Mouse (Mus musculus) myocyte (in vitro differentiated cells): ENCODE results near the gene Hnrnpd. TPM values are rescaled to one million over a fixed set of nuclear protein-coding genes. Genes with fewer than 3 reads are reported as not detected.

Source experiments
- H3K27me3 ChIP-seq: one replicate; pipeline ENCODE4 v1.6.1; 2011; ENCODE audit not compliant: control insufficient read depth, insufficient read depth, insufficient read length
- H3K36me3 ChIP-seq: one replicate; pipeline ENCODE4 v1.6.1; 2011; ENCODE audit not compliant: control insufficient read depth, insufficient read depth
- H3K4me2 ChIP-seq: one replicate; pipeline ENCODE4 v1.6.1; 2011; ENCODE audit warnings: low read depth, control low read depth
- H3K4me3 ChIP-seq: one replicate; pipeline ENCODE4 v1.5.1; 2011; ENCODE audit warnings: mild to moderate bottlenecking, control low read depth, moderate library complexity
- H3K79me2 ChIP-seq: one replicate; pipeline ENCODE4 v1.6.1; 2011; ENCODE audit not compliant: control insufficient read depth, insufficient read depth
- H3ac ChIP-seq: one replicate; pipeline ENCODE4 v1.6.1; 2011; ENCODE audit not compliant: control insufficient read depth, insufficient read length
- CEBPB ChIP-seq: IDR thresholded peaks from 2 replicates; pipeline ENCODE4 v1.6.1; 2011; ENCODE audit warnings: mild to moderate bottlenecking, moderate library complexity; ENCODE audit not compliant: poor library complexity, insufficient read depth, severe bottlenecking
- E2F4 ChIP-seq: IDR thresholded peaks from one replicate; pipeline ENCODE4 v1.6.1; 2011; ENCODE audit warnings: mild to moderate bottlenecking, control low read depth, moderate library complexity; ENCODE audit not compliant: insufficient read depth
- MAX ChIP-seq: IDR thresholded peaks from one replicate; pipeline ENCODE4 v1.6.1; 2011; ENCODE audit warnings: low read depth, mild to moderate bottlenecking, control low read depth
- MYOD1 ChIP-seq, 3 experiments: IDR thresholded peaks; one replicate each; pipeline ENCODE4 v1.6.1; 2011; ENCODE audit warnings: control low read depth in 2 of 3, low read depth in 2 of 3, mild to moderate bottlenecking in 2 of 3, moderate library complexity in 1 of 3; ENCODE audit not compliant: insufficient read length in 2 of 3, control insufficient read depth in 1 of 3
- MYOG ChIP-seq, 3 experiments: IDR thresholded peaks; one replicate each; pipeline ENCODE4 v1.6.1; 2011; ENCODE audit warnings: control low read depth in 2 of 3, low read depth in 2 of 3, mild to moderate bottlenecking in 2 of 3; ENCODE audit not compliant: insufficient read length in 2 of 3, control insufficient read depth in 1 of 3, insufficient read depth in 1 of 3
- POLR2A ChIP-seq: IDR thresholded peaks from one replicate; pipeline ENCODE4 v1.6.1; 2011; ENCODE audit warnings: low read depth, mild to moderate bottlenecking, control low read depth, moderate library complexity; ENCODE audit not compliant: insufficient read length
- POLR2AphosphoS2 ChIP-seq: IDR thresholded peaks from one replicate; pipeline ENCODE4 v1.6.1; 2011; ENCODE audit warnings: low read depth, control low read depth; ENCODE audit not compliant: insufficient read length
- REST ChIP-seq: IDR thresholded peaks from one replicate; pipeline ENCODE4 v1.6.1; 2011; ENCODE audit warnings: mild to moderate bottlenecking, control low read depth, moderate library complexity; ENCODE audit not compliant: insufficient read depth, insufficient read length
- SRF ChIP-seq: IDR thresholded peaks from one replicate; pipeline ENCODE4 v1.6.1; 2011; ENCODE audit warnings: low read depth; ENCODE audit not compliant: control insufficient read depth, insufficient read length
- TCF12 ChIP-seq: IDR thresholded peaks from one replicate; pipeline ENCODE4 v1.6.1; 2011; ENCODE audit warnings: mild to moderate bottlenecking, control low read depth; ENCODE audit not compliant: poor library complexity, insufficient read depth, severe bottlenecking
- TCF3 ChIP-seq: IDR thresholded peaks from one replicate; pipeline ENCODE4 v1.6.1; 2011; ENCODE audit warnings: low read depth, control low read depth; ENCODE audit not compliant: insufficient read length
- USF1 ChIP-seq: IDR thresholded peaks from one replicate; pipeline ENCODE4 v1.6.1; 2011; ENCODE audit warnings: low read depth, mild to moderate bottlenecking, control low read depth, moderate library complexity
- polyA plus RNA-seq: library from polyadenylated mRNA; unstranded; fragments of >200 nt; fragmentation: generic; extraction: Trizol; gene quantifications from one replicate; pipeline ENCODE4 v1.2.1, GENCODE M21; 2012; ENCODE audit warnings: missing spikeins

Hnrnpd gene
- polyA plus RNA-seq, 1 experiment: 86.4 TPM

DNA sequence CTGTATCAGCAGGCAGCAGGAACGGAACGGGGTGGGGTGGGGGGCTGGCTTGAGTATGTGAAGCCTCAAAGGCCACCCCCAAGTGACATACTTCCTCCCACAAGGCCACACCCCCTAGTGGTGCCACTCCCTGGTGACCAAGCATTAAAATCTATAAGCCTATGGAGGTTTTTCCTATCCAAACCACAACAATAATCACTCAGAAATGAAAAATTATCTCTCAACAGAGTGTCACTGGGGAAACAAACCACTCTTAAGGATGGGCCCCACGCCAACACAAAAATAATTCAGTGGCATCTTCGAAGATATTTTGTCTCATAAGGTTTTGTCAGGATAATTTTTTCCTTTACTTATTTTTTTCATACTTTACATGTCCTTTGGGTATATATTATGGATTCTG, 25.2 kb upstream of the Hnrnpd start:
- Histone ChIP-seq H3K4me2 (no peak overlapping the region), H3K27me3 (no peaks in the 10 kb centered on the region), H3K36me3 (no peaks in the 10 kb centered on the region), H3ac (no peak overlapping the region), H3K4me3 (no peak overlapping the region), H3K79me2 (no peaks in the 10 kb centered on the region)
- TF ChIP-seq MYOG (IDR thresholded peaks at IDR 0.05; ENCODE audit: control insufficient read depth in 1 of 3, insufficient read depth in 1 of 3, insufficient read length in 2 of 3, low read depth in 2 of 3) (no peak), MYOD1 (IDR thresholded peaks at IDR 0.05; ENCODE audit: control insufficient read depth in 1 of 3, insufficient read length in 2 of 3, low read depth in 2 of 3) (no peak), E2F4 (no peak), USF1 (no peak), CEBPB (no peak), MAX (no peak), POLR2AphosphoS2 (no peak), TCF12 (no peak), REST (no peak), SRF (no peak), POLR2A (no peak), TCF3 (no peak)

DNA sequence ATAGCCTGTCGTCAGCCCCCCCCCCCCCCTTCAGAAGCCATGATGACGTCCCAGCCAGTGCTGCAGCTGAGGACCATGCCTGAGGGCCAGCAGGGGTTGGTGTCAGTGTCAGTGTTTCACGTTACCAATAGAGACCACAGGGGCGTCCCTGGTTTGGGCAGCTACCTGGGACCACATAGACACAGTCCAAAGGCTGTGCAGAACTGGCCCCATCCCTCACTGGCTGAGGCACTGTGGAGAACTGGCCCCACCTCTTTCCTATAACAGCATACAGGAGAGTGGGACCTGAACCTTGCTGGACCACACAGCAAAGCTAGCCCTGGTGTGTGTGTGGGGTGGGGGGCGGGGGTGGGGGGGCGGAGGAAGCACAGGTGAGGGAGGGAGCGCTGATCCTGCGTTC, 21.8 kb upstream of the Hnrnpd start:
- H3ac ChIP-seq: no peak overlapping the region
- no peak for TF ChIP-seq REST
- no peaks in the 10 kb centered on the region for H3K79me2 ChIP-seq
- H3K4me3 ChIP-seq: no peak overlapping the region
- H3K36me3 ChIP-seq: no peaks in the 10 kb centered on the region
- H3K4me2 ChIP-seq: no peak overlapping the region
- H3K27me3 ChIP-seq: no peaks in the 10 kb centered on the region

DNA sequence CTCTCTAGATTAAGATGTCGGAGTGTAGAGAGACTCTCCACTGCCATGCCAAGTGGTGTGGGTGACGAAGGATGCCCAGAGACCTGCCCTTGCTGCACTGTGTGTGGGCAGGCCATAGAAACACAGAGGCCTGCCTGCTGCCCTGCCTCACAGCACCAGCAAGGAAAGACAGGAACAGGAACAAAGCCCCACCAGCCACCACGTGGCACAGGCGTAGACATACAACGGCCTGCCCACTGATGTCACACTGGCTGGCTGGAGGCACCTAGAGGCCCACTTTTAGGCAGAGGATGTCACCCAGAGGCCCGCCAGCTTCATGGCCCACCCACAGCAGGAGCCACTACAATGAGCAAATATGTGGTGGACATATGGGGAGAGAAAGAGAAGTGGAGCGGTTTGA, 21.3 kb upstream of the Hnrnpd start:
- H3K4me3 ChIP-seq: no peak overlapping the region
- H3K4me2 ChIP-seq: no peak overlapping the region
- no peaks in the 10 kb centered on the region for H3K27me3 ChIP-seq
- no peak for TF ChIP-seq E2F4
- H3K36me3 ChIP-seq: no peaks in the 10 kb centered on the region
- H3K79me2 ChIP-seq: no peaks in the 10 kb centered on the region
- no peak overlapping the region for H3ac ChIP-seq

DNA sequence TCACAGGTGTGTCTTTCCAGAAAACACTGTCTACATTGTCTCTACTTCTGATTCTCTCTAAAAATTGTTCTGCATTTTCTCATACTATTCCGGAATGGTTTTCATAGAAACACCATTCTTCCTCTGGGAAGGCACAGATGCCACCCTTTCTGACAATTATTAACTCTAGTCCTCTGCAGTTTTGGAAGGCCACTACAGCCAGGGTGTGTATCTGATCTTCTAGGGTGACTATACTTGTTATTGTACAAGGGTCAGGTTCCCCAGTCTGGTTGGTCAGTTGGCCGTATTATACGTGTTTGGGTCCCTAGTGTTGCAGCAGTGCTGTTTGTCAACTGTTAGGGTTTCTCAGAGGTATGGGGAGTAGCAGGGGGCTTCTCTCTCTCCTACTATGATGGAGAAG, 15.9 kb upstream of the Hnrnpd start:
- no peak overlapping the region for H3ac ChIP-seq
- no peaks in the 10 kb centered on the region for H3K36me3 ChIP-seq
- TF ChIP-seq REST (no peak), MYOD1 (IDR thresholded peaks at IDR 0.05; ENCODE audit: control insufficient read depth in 1 of 3, insufficient read length in 2 of 3, low read depth in 2 of 3) (no peak), MYOG (IDR thresholded peaks at IDR 0.05; ENCODE audit: control insufficient read depth in 1 of 3, insufficient read depth in 1 of 3, insufficient read length in 2 of 3, low read depth in 2 of 3) (no peak), MAX (no peak), POLR2A (no peak), TCF12 (no peak), SRF (no peak), CEBPB (no peak), POLR2AphosphoS2 (no peak), USF1 (no peak), TCF3 (no peak), E2F4 (no peak)
- H3K79me2 ChIP-seq: no peaks in the 10 kb centered on the region
- H3K4me3 ChIP-seq: no peak overlapping the region
- no peaks in the 10 kb centered on the region for H3K27me3 ChIP-seq
- H3K4me2 ChIP-seq: no peak overlapping the region

DNA sequence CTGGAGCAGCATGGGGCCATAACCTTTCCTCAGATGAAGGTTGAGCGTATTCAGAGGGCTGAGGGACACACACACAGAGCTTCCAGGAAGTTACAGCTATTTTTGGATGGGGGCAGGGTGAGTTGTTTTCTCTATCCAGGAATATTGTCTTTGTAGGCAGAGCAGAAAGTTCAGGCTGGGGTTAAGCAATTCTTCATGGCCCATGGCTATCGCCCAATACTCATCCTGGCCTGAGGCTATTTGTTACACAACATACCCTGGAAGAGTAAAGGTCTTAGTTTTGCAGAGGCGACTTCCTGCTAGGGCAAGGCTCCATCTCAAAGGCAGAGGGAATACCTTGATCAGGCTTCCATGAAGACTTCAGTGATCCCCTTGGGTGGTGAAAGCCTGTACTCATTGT, 15.4 kb upstream of the Hnrnpd start:
- H3K4me3 ChIP-seq: no peak overlapping the region
- TF ChIP-seq USF1: no peak
- no peak for TF ChIP-seq MYOD1 (IDR thresholded peaks at IDR 0.05; ENCODE audit: control insufficient read depth in 1 of 3, insufficient read length in 2 of 3, low read depth in 2 of 3)
- no peak overlapping the region for H3K4me2 ChIP-seq
- no peaks in the 10 kb centered on the region for H3K36me3 ChIP-seq
- H3K27me3 ChIP-seq: no peaks in the 10 kb centered on the region
- H3ac ChIP-seq: no peak overlapping the region
- no peaks in the 10 kb centered on the region for H3K79me2 ChIP-seq

DNA sequence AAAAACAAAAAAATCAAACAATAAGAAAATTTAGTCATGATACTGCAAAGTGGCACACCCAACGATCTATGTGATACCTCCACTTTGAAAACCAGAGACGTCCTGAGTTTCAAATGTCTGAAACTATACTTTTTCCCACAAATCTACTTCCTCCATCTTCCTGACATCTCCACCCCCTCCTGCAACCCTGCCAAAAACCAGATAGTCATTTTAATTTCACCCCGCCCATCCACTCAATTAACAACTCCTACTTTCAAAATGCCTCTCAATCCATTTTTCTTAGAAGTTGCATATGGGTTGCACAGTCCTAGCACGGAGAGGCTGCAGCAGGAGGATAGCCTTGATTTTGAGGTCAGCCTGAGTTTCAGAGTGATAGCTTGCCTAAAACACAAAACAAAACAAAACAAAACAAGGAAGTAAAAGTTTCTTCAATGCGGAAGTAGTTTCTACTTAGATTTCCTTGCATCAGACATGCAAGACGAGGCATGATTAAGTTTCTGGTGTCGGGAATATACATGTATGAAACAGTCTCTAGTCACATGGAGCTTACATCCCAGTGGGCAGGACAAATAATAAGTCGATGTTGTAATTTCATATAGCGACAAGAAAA, 4.8 kb upstream of the Hnrnpd start:
- no peak for TF ChIP-seq POLR2A
- no peak for TF ChIP-seq TCF12
- no peak for TF ChIP-seq E2F4
- Histone ChIP-seq H3K36me3 (no peaks in the 10 kb centered on the region), H3K79me2 (no peaks in the 10 kb centered on the region), H3ac (no peak overlapping the region), H3K4me2 (no peak overlapping the region), H3K27me3 (no peaks in the 10 kb centered on the region), H3K4me3 (no peak overlapping the region)
